Mouse (Mus musculus) limb, embryonic 13.5 days (tissue): ENCODE data around the gene Atp11a. TPM values are rescaled to one million over a fixed set of nuclear protein-coding genes. Genes with fewer than 3 reads are reported as not detected.

Source experiments
- ATAC-seq: fragments of 200-750 bp; cut with Nextera tagmentation; 2 replicates; pipeline ENCODE4 v1.8.0; 2017; ENCODE audit warnings: low read depth, moderate number of reproducible peaks, moderate TSS enrichment; ENCODE audit not compliant: low FRiP score
- H3K27ac ChIP-seq: fragments of 300-500 bp; sonication (generic); 2 replicates; pipeline ENCODE4 v1.5.1; 2015; ENCODE audit warnings: inconsistent platforms, mild to moderate bottlenecking, moderate library complexity
- H3K27me3 ChIP-seq: fragments of 300-500 bp; sonication (generic); 2 replicates; pipeline ENCODE4 v1.6.1; 2015; ENCODE audit warnings: mild to moderate bottlenecking, inconsistent platforms
- H3K36me3 ChIP-seq: fragments of 300-500 bp; sonication (generic); 2 replicates; pipeline ENCODE4 v1.6.1; 2015; ENCODE audit warnings: inconsistent platforms, mild to moderate bottlenecking, moderate library complexity
- H3K4me1 ChIP-seq: fragments of 300-500 bp; sonication (generic); 2 replicates; pipeline ENCODE4 v1.6.1; 2015; ENCODE audit warnings: inconsistent platforms
- H3K4me2 ChIP-seq: fragments of 300-500 bp; sonication (generic); replicated peaks from 2 replicates; pipeline ENCODE4 v1.6.1; 2015; ENCODE audit warnings: inconsistent platforms, mild to moderate bottlenecking, moderate library complexity
- H3K4me3 ChIP-seq: fragments of 300-500 bp; sonication (generic); 2 replicates; pipeline ENCODE4 v1.5.1; 2015; ENCODE audit warnings: moderate library complexity, mild to moderate bottlenecking, inconsistent platforms
- H3K9ac ChIP-seq: fragments of 300-500 bp; sonication (generic); 2 replicates; pipeline ENCODE4 v1.6.1; 2015; ENCODE audit warnings: mild to moderate bottlenecking, inconsistent platforms
- H3K9me3 ChIP-seq: fragments of 300-500 bp; sonication (generic); 2 replicates; pipeline ENCODE4 v1.6.1; 2016; ENCODE audit warnings: inconsistent platforms
- WGBS: fragments of 180-500 bp; shearing (Covaris S2); methylation state at CpG from one replicate; pipeline ENCODE4 v1.1.7; 2015; 5-methylcytosine and 5-hydroxymethylcytosine counted together
- polyA plus RNA-seq: library from polyadenylated mRNA; unstranded; fragments of >200 nt; fragmentation: Nextera tagmentation; extraction: Ambion mirVana; gene quantifications from 2 replicates; pipeline ENCODE4 v1.2.1, GENCODE M21; 2015

The Atp11a gene
- polyA plus RNA-seq, 1 experiment from 2014 or later = 15.2 TPM

GRCm38 (mm10) chr8:12773914-12774313 lies 17.1 kb downstream of the Atp11a start:
- no peak overlapping the region for H3K27ac ChIP-seq
- no peak overlapping the region for H3K9ac ChIP-seq
- no peak overlapping the region for H3K4me3 ChIP-seq
- H3K27me3 ChIP-seq = no peaks in the 10 kb centered on the region
- peaks cover 19% of the 10 kb centered on the region for H3K4me1 ChIP-seq
- 55% methylated on average over 4 of the region's 4 CpGs for WGBS
- no peak for ATAC-seq
- no peaks in the 10 kb centered on the region for H3K9me3 ChIP-seq
- no peak overlapping the region for H3K4me2 ChIP-seq
- no peaks in the 10 kb centered on the region for H3K36me3 ChIP-seq

GRCm38 (mm10) chr8:12774872-12775298 lies 18.1 kb downstream of the Atp11a start:
- H3K4me3 ChIP-seq = no peak overlapping the region
- no peak overlapping the region for H3K27ac ChIP-seq
- no peak overlapping the region for H3K4me2 ChIP-seq
- no peaks in the 10 kb centered on the region for H3K36me3 ChIP-seq
- peaks cover 19% of the 10 kb centered on the region for H3K4me1 ChIP-seq
- H3K9ac ChIP-seq = no peak overlapping the region
- WGBS = 50% methylated on average over 4 of the region's 4 CpGs
- H3K9me3 ChIP-seq = no peaks in the 10 kb centered on the region
- no peak; the same call in 1 of the 2 replicates for ATAC-seq
- no peaks in the 10 kb centered on the region for H3K27me3 ChIP-seq

GRCm38 (mm10) chr8:12775302-12775975 lies 18.6 kb downstream of the Atp11a start:
- peaks cover 19% of the 10 kb centered on the region for H3K4me1 ChIP-seq
- H3K36me3 ChIP-seq = no peaks in the 10 kb centered on the region
- H3K9ac ChIP-seq = 0 out of 2 replicates have a peak overlapping the region, but pooled peaks have one; percentile 1
- no peaks in the 10 kb centered on the region for H3K9me3 ChIP-seq
- no peak overlapping the region for H3K4me3 ChIP-seq
- no peak for ATAC-seq
- H3K27me3 ChIP-seq = no peaks in the 10 kb centered on the region
- 74% methylated on average over 9 of the region's 9 CpGs for WGBS
- H3K4me2 ChIP-seq = no peak overlapping the region
- H3K27ac ChIP-seq = no peak overlapping the region

- Histone ChIP-seq H3K27me3 (no peaks in the 10 kb centered on the region), H3K36me3 (no peaks in the 10 kb centered on the region), H3K9ac (0 out of 2 replicates have a peak overlapping the region, but pooled peaks have one; percentile 1), H3K27ac (no peak overlapping the region), H3K4me2 (no peak overlapping the region), H3K9me3 (no peaks in the 10 kb centered on the region), H3K4me3 (no peak overlapping the region), H3K4me1 (peaks cover 18% of the 10 kb centered on the region)
- WGBS = 74% methylated on average over 10 of the region's 10 CpGs
- no peak for ATAC-seq
These were observed 19.4 kb downstream of the Atp11a start for GRCm38 (mm10) chr8:12776166-12776565.

- Histone ChIP-seq H3K9ac (no peak overlapping the region), H3K4me2 (no peak overlapping the region), H3K4me3 (no peak overlapping the region), H3K36me3 (no peaks in the 10 kb centered on the region), H3K4me1 (peaks cover 12% of the 10 kb centered on the region), H3K27me3 (no peaks in the 10 kb centered on the region), H3K9me3 (no peaks in the 10 kb centered on the region), H3K27ac (no peak overlapping the region)
- ATAC-seq = no peak
- WGBS = 59% methylated on average over 5 of the region's 5 CpGs
These were observed 20.4 kb downstream of the Atp11a start for GRCm38 (mm10) chr8:12777171-12777570.

GRCm38 (mm10) chr8:12779541-12779940 lies 22.7 kb downstream of the Atp11a start:
- no peaks in the 10 kb centered on the region for H3K27me3 ChIP-seq
- peaks cover 16% of the 10 kb centered on the region for H3K4me1 ChIP-seq
- WGBS = 73% methylated on average over 4 of the region's 4 CpGs
- no peaks in the 10 kb centered on the region for H3K9me3 ChIP-seq
- H3K4me3 ChIP-seq = no peak overlapping the region
- no peaks in the 10 kb centered on the region; the same call in 1 of the 2 replicates for H3K36me3 ChIP-seq
- H3K27ac ChIP-seq = no peak overlapping the region
- no peak overlapping the region for H3K9ac ChIP-seq
- ATAC-seq = no peak
- H3K4me2 ChIP-seq = no peak overlapping the region

- Histone ChIP-seq H3K36me3 (peaks cover 3% of the 10 kb centered on the region; the same call in 1 of the 2 replicates), H3K27ac (no peak overlapping the region), H3K27me3 (no peaks in the 10 kb centered on the region), H3K4me2 (no peak overlapping the region), H3K9me3 (no peaks in the 10 kb centered on the region), H3K4me3 (no peak overlapping the region), H3K4me1 (peaks cover 4% of the 10 kb centered on the region; the same call in 1 of the 2 replicates), H3K9ac (no peak overlapping the region)
- 65% methylated on average over 8 of the region's 8 CpGs for WGBS
- no peak for ATAC-seq
These were observed 28.7 kb downstream of the Atp11a start for GRCm38 (mm10) chr8:12785508-12785907.

- no peak for ATAC-seq
- no peak overlapping the region for H3K4me3 ChIP-seq
- WGBS = 83% methylated on average over 14 of the region's 14 CpGs
- H3K36me3 ChIP-seq = peaks cover 5% of the 10 kb centered on the region; the same call in 1 of the 2 replicates
- H3K4me2 ChIP-seq = no peak overlapping the region
- H3K4me1 ChIP-seq = peaks cover 4% of the 10 kb centered on the region; the same call in 1 of the 2 replicates
- no peak overlapping the region for H3K27ac ChIP-seq
- no peak overlapping the region for H3K9ac ChIP-seq
- H3K9me3 ChIP-seq = no peaks in the 10 kb centered on the region
- no peaks in the 10 kb centered on the region for H3K27me3 ChIP-seq
These were observed 29.6 kb downstream of the Atp11a start for GRCm38 (mm10) chr8:12786261-12786957.

GRCm38 (mm10) chr8:12786958-12787301 lies 30.1 kb downstream of the Atp11a start:
- Histone ChIP-seq H3K9me3 (no peaks in the 10 kb centered on the region), H3K9ac (no peak overlapping the region), H3K4me1 (peaks cover 4% of the 10 kb centered on the region; the same call in 1 of the 2 replicates), H3K36me3 (peaks cover 5% of the 10 kb centered on the region; the same call in 1 of the 2 replicates), H3K4me3 (no peak overlapping the region), H3K4me2 (no peak overlapping the region), H3K27ac (no peak overlapping the region), H3K27me3 (no peaks in the 10 kb centered on the region)
- WGBS = 83% methylated on average over 12 of the region's 12 CpGs
- ATAC-seq = no peak

GRCm38 (mm10) chr8:12787427-12787826 lies 30.6 kb downstream of the Atp11a start:
- Histone ChIP-seq H3K36me3 (peaks cover 5% of the 10 kb centered on the region; the same call in 1 of the 2 replicates), H3K9me3 (no peaks in the 10 kb centered on the region), H3K4me2 (no peak overlapping the region), H3K27ac (no peak overlapping the region), H3K4me1 (peaks cover 4% of the 10 kb centered on the region; the same call in 1 of the 2 replicates), H3K9ac (no peak overlapping the region), H3K27me3 (no peaks in the 10 kb centered on the region), H3K4me3 (no peak overlapping the region)
- 76% methylated on average over 8 of the region's 8 CpGs for WGBS
- ATAC-seq = no peak

- H3K27me3 ChIP-seq = no peaks in the 10 kb centered on the region
- no peaks in the 10 kb centered on the region for H3K9me3 ChIP-seq
- no peaks in the 10 kb centered on the region for H3K4me1 ChIP-seq
- H3K4me2 ChIP-seq = no peak overlapping the region
- H3K36me3 ChIP-seq = 0 out of 2 replicates have a peak, but pooled peaks cover 5% of the 10 kb centered on the region
- no peak overlapping the region for H3K27ac ChIP-seq
- WGBS = 80% methylated on average over 9 of the region's 9 CpGs
- no peak overlapping the region for H3K4me3 ChIP-seq
- no peak overlapping the region for H3K9ac ChIP-seq
- ATAC-seq = no peak
These were observed 31.9 kb downstream of the Atp11a start for GRCm38 (mm10) chr8:12788695-12789094.

- H3K27ac ChIP-seq = no peak overlapping the region
- no peak overlapping the region for H3K9ac ChIP-seq
- H3K27me3 ChIP-seq = no peaks in the 10 kb centered on the region
- 0 out of 2 replicates have a peak, but pooled peaks cover 2% of the 10 kb centered on the region for H3K36me3 ChIP-seq
- H3K4me1 ChIP-seq = peaks cover 9% of the 10 kb centered on the region
- H3K4me3 ChIP-seq = no peak overlapping the region
- H3K4me2 ChIP-seq = no peak overlapping the region
- no peak for ATAC-seq
- WGBS = 91% methylated on average over 5 of the region's 5 CpGs
- no peaks in the 10 kb centered on the region for H3K9me3 ChIP-seq
These were observed 38.3 kb downstream of the Atp11a start for GRCm38 (mm10) chr8:12795011-12795671.
